Mouse (Mus musculus) induced T-regulatory cell, adult 2 months (primary cell): Measurements from ENCODE around the gene Daam1.

ENCODE experiments used
- DNase-seq: peaks from one replicate; pipeline ENCODE4 v3.0.0-alpha.2; 2012; ENCODE audit warnings: low read depth

The Daam1 gene

DNA sequence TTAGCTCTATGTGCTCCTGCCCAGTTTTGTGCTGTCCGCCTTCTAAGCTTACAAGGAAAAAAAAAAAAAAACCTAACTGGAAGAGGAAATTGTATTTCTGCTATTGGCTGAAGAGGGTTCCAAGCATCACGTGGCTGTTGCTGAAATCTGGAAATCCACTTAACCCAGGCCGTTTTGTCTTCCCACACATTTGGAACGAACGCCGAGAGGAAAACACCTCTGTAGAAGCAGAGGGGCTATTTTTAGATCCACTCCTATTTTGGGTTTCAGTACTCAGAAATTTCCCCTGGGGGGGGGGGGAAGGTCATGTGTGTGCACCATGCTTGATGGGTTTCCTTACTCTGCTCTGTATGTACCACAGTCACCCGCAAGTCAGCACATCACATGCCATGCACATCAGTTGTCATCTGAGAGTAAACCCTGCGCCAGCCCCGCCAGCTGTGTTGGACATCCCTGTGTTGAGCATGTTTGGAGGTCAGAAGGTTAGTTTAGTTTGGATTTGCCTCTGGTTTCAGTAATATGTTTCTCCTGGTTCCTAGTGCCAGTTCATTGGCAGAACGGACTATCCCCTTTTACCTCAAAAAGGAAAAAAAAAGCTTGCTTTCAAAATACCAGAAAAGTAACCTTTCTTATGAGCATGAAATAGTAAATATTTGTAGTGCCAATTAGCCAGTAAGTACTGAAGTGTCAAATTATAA, 33.1 kb downstream of the Daam1 start:
- peak; percentile 26 for DNase-seq

GRCm38 (mm10) chr12:71864544-71864897, 33.6 kb downstream of the Daam1 start:
- no peak for DNase-seq

GRCm38 (mm10) chr12:71865937-71866336, 35.1 kb downstream of the Daam1 start:
- no peak for DNase-seq

- DNase-seq, result no peak
Observed at GRCm38 (mm10) chr12:71867345-71868240, 36.7 kb downstream of the Daam1 start.

- DNase-seq, result peak; percentile 28
Observed at GRCm38 (mm10) chr12:71870644-71871043, 39.8 kb downstream of the Daam1 start.

- DNase-seq, result no peak
Observed at GRCm38 (mm10) chr12:71872330-71872729, 41.5 kb downstream of the Daam1 start.

GRCm38 (mm10) chr12:71874561-71874960, 43.7 kb downstream of the Daam1 start:
- no peak for DNase-seq

DNA sequence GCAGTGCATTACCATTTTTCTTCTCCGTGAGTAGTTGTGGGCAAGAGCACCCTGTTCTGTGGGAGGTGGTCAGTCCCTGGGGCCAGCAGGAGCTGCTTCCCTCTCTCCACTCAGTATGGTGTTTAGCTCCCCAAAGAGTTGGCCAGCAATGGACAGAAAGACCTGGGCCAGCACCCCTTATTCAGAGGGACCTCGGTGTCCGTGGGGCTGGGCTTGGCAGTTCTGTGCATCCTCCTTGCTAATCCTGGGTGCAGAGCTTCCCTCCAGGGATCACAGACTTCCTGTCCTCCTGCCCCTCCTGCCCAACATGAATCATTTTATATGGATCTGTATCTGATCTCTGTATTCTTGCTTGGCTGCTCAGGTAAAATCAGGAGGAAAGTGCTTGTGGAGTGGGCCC, 44.1 kb downstream of the Daam1 start:
- no peak for DNase-seq

DNA sequence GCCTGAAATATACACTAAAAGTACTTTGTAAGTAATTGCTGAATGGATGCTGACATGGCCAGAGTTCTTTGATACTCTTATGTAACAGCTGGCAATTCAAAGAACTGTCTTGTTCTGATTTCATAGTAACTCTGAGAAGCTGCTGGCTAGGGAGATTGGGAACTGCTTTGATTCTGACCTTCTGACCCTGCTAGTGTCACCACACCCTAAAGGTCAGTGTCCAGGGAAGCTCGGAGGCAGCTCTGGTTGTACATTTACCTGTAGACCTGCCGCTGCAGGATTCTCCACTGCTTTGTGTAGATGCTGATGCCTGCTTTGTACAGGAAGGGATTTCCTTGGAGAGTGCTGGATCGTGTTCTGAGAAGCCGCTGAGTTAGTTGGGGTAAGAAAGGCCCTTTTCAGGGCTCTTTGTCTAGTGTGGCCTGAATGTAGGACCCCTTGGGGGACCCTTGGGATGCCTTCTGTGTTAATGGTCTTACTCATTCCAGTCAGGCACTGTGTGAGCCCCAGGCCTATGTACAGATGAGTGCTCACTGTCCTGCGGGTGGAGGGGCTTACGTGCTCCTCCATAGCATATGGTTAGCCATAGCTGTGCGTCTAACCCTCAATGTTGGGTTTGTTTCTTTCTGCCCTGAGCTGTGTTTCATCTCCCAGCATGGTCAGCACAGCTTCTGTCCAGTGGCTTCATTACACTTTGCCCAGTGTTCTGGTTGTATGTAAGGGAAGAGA, 45.0 kb downstream of the Daam1 start:
- no peak for DNase-seq

DNA sequence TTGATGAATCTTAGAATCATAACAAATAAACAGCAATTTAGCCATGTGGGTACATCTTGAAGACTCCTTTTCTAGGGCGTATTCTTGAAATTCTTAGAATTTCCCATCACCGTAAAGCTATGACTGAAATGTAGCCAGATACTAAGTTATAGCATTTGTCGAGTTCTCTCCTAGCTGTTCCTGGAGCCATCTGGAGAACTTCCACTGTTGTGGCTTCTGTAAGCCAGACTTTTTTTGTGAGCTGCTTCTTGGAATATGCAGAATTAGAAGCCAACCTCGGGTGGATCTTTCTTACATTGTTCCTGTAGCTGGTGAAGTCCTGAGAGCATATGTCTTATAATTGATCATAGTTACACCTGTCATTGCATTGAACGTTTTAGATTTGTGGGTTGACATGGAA, 50.1 kb downstream of the Daam1 start:
- no peak for DNase-seq

- no peak for DNase-seq
Observed at GRCm38 (mm10) chr12:71881477-71881876, 50.6 kb downstream of the Daam1 start.

DNA sequence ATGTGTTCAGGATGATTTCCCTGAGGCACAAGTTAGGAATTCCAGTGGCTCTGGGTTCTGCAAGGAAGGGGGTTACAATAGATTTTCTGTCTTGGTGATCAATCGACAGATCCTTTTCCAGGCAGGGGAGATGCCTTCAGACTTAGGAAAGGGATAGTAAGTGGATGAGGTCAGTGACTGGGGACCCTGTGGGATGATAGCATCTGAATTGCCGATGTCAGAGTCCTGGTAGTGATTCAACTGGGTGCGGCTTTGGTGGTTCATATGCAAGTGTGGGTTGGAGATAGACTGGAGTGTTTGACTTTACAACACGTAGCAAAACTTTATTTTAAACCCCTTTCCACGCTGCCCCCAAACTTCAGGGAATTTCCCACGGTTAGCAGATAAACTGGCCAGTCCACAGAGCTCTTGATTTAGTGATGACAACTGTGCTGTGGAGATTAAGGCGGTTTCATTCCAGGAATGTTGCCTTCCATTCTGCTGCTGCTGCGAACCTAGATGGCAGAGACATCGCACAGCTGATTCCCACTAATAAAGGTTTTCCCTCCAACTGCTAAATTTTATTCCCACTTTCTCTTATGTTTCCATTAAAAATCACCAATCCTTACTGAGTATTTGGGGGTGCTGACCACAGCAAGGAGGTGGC, 52.3 kb downstream of the Daam1 start:
- no peak for DNase-seq

GRCm38 (mm10) chr12:71885170-71885574, 54.3 kb downstream of the Daam1 start:
- no peak for DNase-seq

DNA sequence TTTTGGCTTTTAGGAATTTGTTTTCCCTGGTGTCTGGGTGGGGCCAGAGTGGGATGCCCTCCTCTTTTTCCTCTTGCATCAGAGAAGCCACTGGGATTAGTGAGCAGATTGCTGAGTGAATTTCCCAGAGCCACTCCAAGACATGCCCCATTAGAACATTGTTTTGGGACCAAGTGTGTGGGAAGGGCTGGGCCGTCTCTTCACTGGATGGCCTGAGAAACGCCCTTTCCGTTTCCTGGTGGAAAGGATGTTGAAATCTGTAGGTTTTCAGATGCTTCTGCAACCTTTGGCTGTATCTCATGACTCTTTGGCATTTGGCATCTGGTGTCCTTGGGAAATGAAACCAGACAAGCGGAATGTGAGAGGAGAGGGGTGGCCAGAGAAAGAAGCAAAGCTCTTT, 54.8 kb downstream of the Daam1 start:
- DNase-seq, result no peak

DNA sequence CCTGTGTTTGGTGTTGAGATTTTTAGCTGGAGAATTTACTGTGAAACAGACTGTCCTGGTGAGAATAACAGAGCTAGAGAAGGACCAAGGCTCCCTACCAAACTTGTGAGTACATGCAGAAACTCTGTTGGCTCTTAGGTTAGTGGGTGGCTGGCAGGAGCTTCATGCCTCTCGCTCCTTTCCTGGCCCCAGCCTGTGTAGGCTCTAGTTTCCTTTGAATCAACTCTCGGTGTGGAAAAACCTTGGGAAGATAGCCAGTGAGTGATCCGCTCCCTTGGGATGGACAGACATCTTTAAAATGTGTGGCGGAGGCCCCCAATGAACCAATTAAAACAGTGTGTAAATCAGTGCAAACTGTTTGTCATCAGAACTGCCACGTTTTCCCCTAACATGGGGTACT, 55.5 kb downstream of the Daam1 start:
- DNase-seq, result no peak

- DNase-seq, result no peak
Observed at GRCm38 (mm10) chr12:71886941-71887340, 56.1 kb downstream of the Daam1 start.

DNA sequence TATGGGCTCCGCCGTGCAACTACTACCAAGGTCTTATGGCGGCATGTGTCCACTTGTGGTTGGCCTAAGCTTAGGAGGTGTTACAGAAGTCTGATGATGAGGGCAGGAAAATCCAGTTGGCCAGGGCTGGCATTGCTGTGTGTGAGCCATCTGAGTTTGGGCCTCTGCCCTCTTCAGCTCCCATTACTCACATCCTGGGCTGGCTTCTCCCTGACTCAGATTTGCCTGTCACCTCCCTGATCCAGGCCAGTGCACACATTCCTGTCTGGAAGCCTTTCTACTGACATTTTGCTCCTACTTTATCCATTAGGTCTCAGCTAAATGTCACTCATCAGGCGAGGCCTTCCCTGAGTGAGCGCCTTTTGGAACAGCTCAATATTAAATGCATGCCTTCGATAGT, 57.5 kb downstream of the Daam1 start:
- DNase-seq, result no peak

DNA sequence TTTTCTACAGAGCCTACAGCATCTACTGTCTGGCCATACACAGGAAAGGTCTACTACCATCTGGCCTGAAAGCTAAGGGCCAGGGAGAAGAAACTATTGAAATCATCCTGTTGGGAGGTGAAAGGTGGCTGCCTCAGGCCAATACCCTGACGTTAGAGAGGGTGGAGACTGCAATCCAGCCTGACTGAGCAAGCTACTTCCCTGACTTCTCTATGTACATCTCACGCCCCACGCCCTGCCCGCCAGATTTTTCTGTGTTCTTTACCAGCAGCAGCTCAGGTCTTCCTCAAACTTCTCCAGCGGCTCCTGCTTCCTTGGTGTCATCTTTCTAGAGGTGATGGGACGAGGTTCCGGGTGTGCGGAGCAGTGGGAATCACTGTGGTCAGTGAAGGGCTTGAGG, 58.4 kb downstream of the Daam1 start:
- no peak for DNase-seq

GRCm38 (mm10) chr12:71890282-71890681, 59.4 kb downstream of the Daam1 start:
- DNase-seq, result no peak

DNA sequence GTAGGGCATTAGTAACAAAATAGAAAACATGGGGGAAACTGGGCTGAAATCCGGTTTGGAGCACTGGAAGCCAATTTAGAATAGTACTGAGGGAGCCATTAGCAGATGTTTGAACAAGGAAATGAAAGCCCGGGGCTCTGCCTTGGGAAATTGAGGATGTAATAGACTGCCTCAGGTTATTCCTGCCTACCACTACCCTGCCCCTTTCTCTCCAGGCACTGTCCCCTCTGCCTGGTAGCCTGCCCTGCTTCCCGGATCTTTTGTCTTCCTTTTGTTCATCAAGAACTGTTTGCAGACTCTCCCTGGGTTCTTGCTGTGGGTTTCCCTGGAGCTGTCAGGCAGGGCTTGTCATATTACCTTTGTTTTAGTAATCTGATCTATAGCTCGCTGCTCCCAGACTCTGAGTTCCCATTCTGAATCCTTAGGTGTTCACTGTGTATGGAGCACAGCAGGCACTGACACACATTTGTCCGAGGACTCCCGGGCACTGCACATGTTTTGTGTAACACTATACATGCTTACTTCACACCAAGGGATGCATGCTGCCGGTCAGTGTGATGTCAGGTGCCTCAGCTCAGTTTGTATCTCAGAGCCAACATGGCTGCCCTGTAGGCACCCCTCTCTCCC, 61.0 kb downstream of the Daam1 start:
- no peak for DNase-seq

- no peak for DNase-seq
Observed at GRCm38 (mm10) chr12:71892996-71893605, 62.2 kb downstream of the Daam1 start.
